ENCODE assay signal across 26 mouse cellular contexts in the genomic region with DNA sequence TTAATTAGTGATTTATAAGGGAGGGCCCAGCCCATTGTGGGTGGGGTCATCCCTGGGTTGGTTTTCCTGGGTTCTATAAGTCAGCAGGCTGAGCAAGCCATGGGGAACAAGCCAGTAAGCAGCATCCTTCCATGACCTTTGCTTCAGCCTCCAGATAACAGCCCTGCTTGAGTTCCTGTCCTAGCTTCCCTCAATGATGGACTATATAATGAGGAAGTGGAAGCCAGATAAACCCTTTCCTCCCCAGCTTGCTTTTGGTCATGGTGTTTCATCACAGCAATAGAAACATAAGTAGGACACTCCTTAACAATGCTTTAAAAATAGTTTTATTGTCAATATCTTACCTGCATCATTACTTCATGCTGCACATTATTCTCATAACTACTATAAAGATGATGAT.
"Had no signal": no experiment of that assay in that cellular context is flagged by ENCODE, and none has a peak within 500 bp of the region (broad histone marks: within the 10 kb centered on the region; RNA-seq: fewer than 3 reads in every experiment).

No protein-coding gene starts in this region.

- H3K36me3 ChIP-seq: forebrain, embryonic 10.5 days had no signal

- H3K27me3 ChIP-seq: embryonic facial prominence, embryonic 12.5 days; embryonic facial prominence, embryonic 13.5 days; embryonic facial prominence, embryonic 15.5 days; forebrain, embryonic 12.5 days; forebrain, embryonic 13.5 days; forebrain, embryonic 15.5 days had no signal

- H3K9ac ChIP-seq: embryonic facial prominence, embryonic 12.5 days; embryonic facial prominence, embryonic 13.5 days; embryonic facial prominence, embryonic 15.5 days; forebrain, embryonic 12.5 days; forebrain, embryonic 13.5 days; forebrain, embryonic 15.5 days; forebrain, postnatal 0 days had no signal

- H3K4me2 ChIP-seq: embryonic facial prominence, embryonic 12.5 days; embryonic facial prominence, embryonic 13.5 days; embryonic facial prominence, embryonic 15.5 days; forebrain, embryonic 12.5 days; forebrain, embryonic 13.5 days; forebrain, embryonic 15.5 days had no signal

- H3K4me1 ChIP-seq: embryonic facial prominence, embryonic 10.5 days; embryonic facial prominence, embryonic 12.5 days; embryonic facial prominence, embryonic 13.5 days; embryonic facial prominence, embryonic 15.5 days; forebrain, embryonic 10.5 days; forebrain, embryonic 12.5 days; forebrain, embryonic 13.5 days; forebrain, embryonic 15.5 days; heart, embryonic 10.5 days had no signal

- ATAC-seq: forebrain, embryonic 13.5 days; forebrain, embryonic 14.5 days; forebrain, embryonic 15.5 days; forebrain, embryonic 16.5 days; forebrain, postnatal 0 days had no signal

- DNase-seq: cerebellum, postnatal 10 days; cerebellum, postnatal 14 days; cerebellum, postnatal 25 days; cerebellum, postnatal 36 days; embryo, embryonic 11 days; forebrain, postnatal 0 days; gastrocnemius, adult 2 months; gastrocnemius, postnatal 10 days; gastrocnemius, postnatal 14 days; gastrocnemius, postnatal 25 days; gastrocnemius, postnatal 36 days; heart, adult 11 months; heart, adult 18-20 months; heart, adult 2 months had no signal

- H3K27ac ChIP-seq: embryonic facial prominence, embryonic 10.5 days; embryonic facial prominence, embryonic 12.5 days; embryonic facial prominence, embryonic 13.5 days; embryonic facial prominence, embryonic 15.5 days; forebrain, embryonic 10.5 days; forebrain, embryonic 12.5 days; forebrain, embryonic 13.5 days; forebrain, embryonic 15.5 days; gastrocnemius, adult 2 months; heart, adult 2 months; heart, embryonic 10.5 days had no signal

- H3K9me3 ChIP-seq: embryonic facial prominence, embryonic 10.5 days; embryonic facial prominence, embryonic 12.5 days; embryonic facial prominence, embryonic 15.5 days; forebrain, embryonic 10.5 days; forebrain, embryonic 12.5 days; forebrain, embryonic 13.5 days; forebrain, embryonic 15.5 days; heart, embryonic 10.5 days had no signal

- H3K4me3 ChIP-seq: embryonic facial prominence, embryonic 10.5 days; embryonic facial prominence, embryonic 12.5 days; embryonic facial prominence, embryonic 13.5 days; embryonic facial prominence, embryonic 15.5 days; erythroblast, embryonic 14.5 days; forebrain, embryonic 10.5 days; forebrain, embryonic 12.5 days; forebrain, embryonic 13.5 days; forebrain, embryonic 15.5 days; gastrocnemius, adult 2 months; heart, adult 2 months; heart, embryonic 10.5 days had no signal
